Mouse (Mus musculus) urinary bladder, postnatal 4 days (tissue): ENCODE results near the gene Olfr1248.
"Not testable (repeated sequence)": the region's sequence is repeated elsewhere in the genome, so short reads cannot be mapped to it uniquely, and the experiment has no call there.

Source experiments
- DNase-seq, 2 experiments: peaks; one replicate each; pipeline ENCODE4 v3.0.0; 2021 to 2022; ENCODE audit warnings: low spot score in 2 of 2

The Olfr1248 gene

GRCm38 (mm10) chr2:89618145-89618544, at the start of gene Olfr1248:
TSS of gene Olfr1248 (minus strand) at chr2:89618245.
- not testable (repeated sequence) for DNase-seq

- DNase-seq, result no peak
Observed at GRCm38 (mm10) chr2:89661367-89661766, 43.3 kb upstream of the Olfr1248 start, which contains the start of gene Olfr1250. TSS of gene Olfr1250 (minus strand) at chr2:89661467.

- DNase-seq, result no peak
Observed at GRCm38 (mm10) chr2:89634883-89635282, 16.8 kb upstream of the Olfr1248 start, which contains the start of gene Olfr1249. TSS of gene Olfr1249 (minus strand) at chr2:89634983.

GRCm38 (mm10) chr2:89614030-89614429, 4.0 kb downstream of the Olfr1248 start, which contains the start of gene Olfr1247:
TSS of gene Olfr1247 (minus strand) at chr2:89614130.
- DNase-seq, result no peak

- DNase-seq, result no peak
Observed at GRCm38 (mm10) chr2:89593057-89593456, 25.0 kb downstream of the Olfr1248 start, which contains the start of gene Olfr1246. TSS of gene Olfr1246 (minus strand) at chr2:89593157.

GRCm38 (mm10) chr2:89578347-89578746, 39.7 kb downstream of the Olfr1248 start, which contains the start of gene Olfr1245:
TSS of gene Olfr1245 (minus strand) at chr2:89578447.
- DNase-seq, result no peak
